Mouse (Mus musculus) stomach, embryonic 15.5 days (tissue): ENCODE measurements around the gene Zfp592. TPM values are rescaled to one million over a fixed set of nuclear protein-coding genes. Genes with fewer than 3 reads are reported as not detected.

Experiments used
- ATAC-seq: fragments of 200-750 bp; cut with Nextera tagmentation; 2 replicates; pipeline ENCODE4 v1.8.0; 2017; ENCODE audit warnings: low read depth, moderate number of reproducible peaks, moderate TSS enrichment; ENCODE audit not compliant: insufficient read depth, low FRiP score
- H3K27ac ChIP-seq: fragments of 300-500 bp; sonication (generic); 2 replicates; pipeline ENCODE4 v1.5.1; 2015; ENCODE audit warnings: mild to moderate bottlenecking, inconsistent platforms
- H3K27me3 ChIP-seq: fragments of 300-500 bp; sonication (generic); replicated peaks from 2 replicates; pipeline ENCODE4 v1.6.1; 2015; ENCODE audit warnings: inconsistent platforms
- H3K36me3 ChIP-seq: fragments of 300-500 bp; sonication (generic); 2 replicates; pipeline ENCODE4 v1.6.1; 2015; ENCODE audit warnings: inconsistent platforms
- H3K4me1 ChIP-seq: fragments of 300-500 bp; sonication (generic); 2 replicates; pipeline ENCODE4 v1.6.1; 2015; ENCODE audit warnings: inconsistent platforms
- H3K4me2 ChIP-seq: fragments of 300-500 bp; sonication (generic); 2 replicates; pipeline ENCODE4 v1.6.1; 2015; ENCODE audit warnings: mild to moderate bottlenecking, inconsistent platforms
- H3K4me3 ChIP-seq: fragments of 300-500 bp; sonication (generic); replicated peaks from 2 replicates; pipeline ENCODE4 v1.5.1; 2015; ENCODE audit warnings: inconsistent platforms
- H3K9ac ChIP-seq: fragments of 300-500 bp; sonication (generic); 2 replicates; pipeline ENCODE4 v1.6.1; 2015; ENCODE audit warnings: inconsistent platforms
- H3K9me3 ChIP-seq: fragments of 300-500 bp; sonication (generic); 2 replicates; pipeline ENCODE4 v1.6.1; 2016; ENCODE audit warnings: inconsistent platforms
- WGBS: fragments of 180-500 bp; shearing (Covaris S2); methylation state at CpG from one replicate; pipeline ENCODE4 v1.1.7; 2015; 5-methylcytosine and 5-hydroxymethylcytosine counted together
- polyA plus RNA-seq: library from polyadenylated mRNA; unstranded; fragments of >200 nt; fragmentation: Nextera tagmentation; extraction: Ambion mirVana; gene quantifications from 2 replicates; pipeline ENCODE4 v1.2.1, GENCODE M21; 2015

The Zfp592 gene
- polyA plus RNA-seq, 1 experiment from 2014 or later: 9.9 TPM

GRCm38 (mm10) chr7:80995266-80996146 lies 2.0 kb downstream of the Zfp592 start:
- H3K9me3 ChIP-seq: no peaks in the 10 kb centered on the region
- H3K9ac ChIP-seq: no peak overlapping the region
- no peaks in the 10 kb centered on the region for H3K27me3 ChIP-seq
- peak overlapping the region; percentile 87; the same call in 1 of the 2 replicates for H3K4me2 ChIP-seq
- H3K27ac ChIP-seq: no peak overlapping the region
- H3K36me3 ChIP-seq: no peaks in the 10 kb centered on the region
- WGBS: 51% methylated on average over 3 of the region's 3 CpGs
- peaks cover 10% of the 10 kb centered on the region; the same call in 1 of the 2 replicates for H3K4me1 ChIP-seq
- no peak overlapping the region for H3K4me3 ChIP-seq
- no peak for ATAC-seq

GRCm38 (mm10) chr7:80997776-80998175 lies 4.3 kb downstream of the Zfp592 start:
- ATAC-seq: no peak
- Histone ChIP-seq H3K4me3 (no peak overlapping the region), H3K9me3 (no peaks in the 10 kb centered on the region), H3K36me3 (no peaks in the 10 kb centered on the region), H3K4me2 (no peak overlapping the region), H3K27me3 (no peaks in the 10 kb centered on the region), H3K4me1 (peaks cover 2% of the 10 kb centered on the region; the same call in 1 of the 2 replicates), H3K9ac (no peak overlapping the region), H3K27ac (no peak overlapping the region)
- WGBS: 41% methylated on average over 6 of the region's 6 CpGs

- Histone ChIP-seq H3K9ac (no peak overlapping the region), H3K4me3 (no peak overlapping the region), H3K9me3 (no peaks in the 10 kb centered on the region), H3K27ac (no peak overlapping the region), H3K4me1 (peaks cover 9% of the 10 kb centered on the region; the same call in 1 of the 2 replicates), H3K27me3 (no peaks in the 10 kb centered on the region), H3K36me3 (0 out of 2 replicates have a peak, but pooled peaks cover 3% of the 10 kb centered on the region), H3K4me2 (no peak overlapping the region)
- 86% methylated on average over 2 of the region's 2 CpGs for WGBS
- ATAC-seq: no peak
Measured at GRCm38 (mm10) chr7:80999536-80999935, 6.1 kb downstream of the Zfp592 start.

- no peak overlapping the region for H3K4me3 ChIP-seq
- H3K4me1 ChIP-seq: 0 out of 2 replicates have a peak, but pooled peaks cover 9% of the 10 kb centered on the region
- 0 out of 2 replicates have a peak, but pooled peaks cover 3% of the 10 kb centered on the region for H3K36me3 ChIP-seq
- ATAC-seq: no peak
- H3K9me3 ChIP-seq: no peaks in the 10 kb centered on the region
- no peaks in the 10 kb centered on the region for H3K27me3 ChIP-seq
- 90% methylated on average over 5 of the region's 5 CpGs for WGBS
- no peak overlapping the region for H3K9ac ChIP-seq
- H3K27ac ChIP-seq: no peak overlapping the region
- no peak overlapping the region for H3K4me2 ChIP-seq
Measured at GRCm38 (mm10) chr7:81001844-81002243, 8.4 kb downstream of the Zfp592 start.

GRCm38 (mm10) chr7:81004556-81005079 lies 11.1 kb downstream of the Zfp592 start:
- Histone ChIP-seq H3K27ac (no peak overlapping the region), H3K9me3 (no peaks in the 10 kb centered on the region), H3K9ac (no peak overlapping the region), H3K36me3 (0 out of 2 replicates have a peak, but pooled peaks cover 3% of the 10 kb centered on the region), H3K27me3 (no peaks in the 10 kb centered on the region), H3K4me1 (0 out of 2 replicates have a peak, but pooled peaks cover 9% of the 10 kb centered on the region), H3K4me2 (no peak overlapping the region), H3K4me3 (no peak overlapping the region)
- ATAC-seq: no peak
- 61% methylated on average over 3 of the region's 3 CpGs for WGBS

GRCm38 (mm10) chr7:81005969-81006368 lies 12.5 kb downstream of the Zfp592 start:
- 0 out of 2 replicates have a peak, but pooled peaks cover 8% of the 10 kb centered on the region for H3K36me3 ChIP-seq
- H3K27me3 ChIP-seq: no peaks in the 10 kb centered on the region
- no peaks in the 10 kb centered on the region for H3K9me3 ChIP-seq
- H3K4me1 ChIP-seq: 0 out of 2 replicates have a peak, but pooled peaks cover 9% of the 10 kb centered on the region
- no peak overlapping the region for H3K9ac ChIP-seq
- no peak overlapping the region for H3K27ac ChIP-seq
- 63% methylated on average over 1 of the region's 1 CpGs for WGBS
- no peak overlapping the region for H3K4me3 ChIP-seq
- ATAC-seq: no peak
- H3K4me2 ChIP-seq: no peak overlapping the region

- 0 out of 2 replicates have a peak, but pooled peaks cover 12% of the 10 kb centered on the region for H3K36me3 ChIP-seq
- no peaks in the 10 kb centered on the region for H3K9me3 ChIP-seq
- H3K4me3 ChIP-seq: no peak overlapping the region
- H3K9ac ChIP-seq: no peak overlapping the region
- WGBS: 66% methylated on average over 3 of the region's 3 CpGs
- no peak overlapping the region for H3K27ac ChIP-seq
- H3K27me3 ChIP-seq: no peaks in the 10 kb centered on the region
- no peak for ATAC-seq
- H3K4me1 ChIP-seq: 0 out of 2 replicates have a peak, but pooled peaks cover 9% of the 10 kb centered on the region
- no peak overlapping the region for H3K4me2 ChIP-seq
Measured at GRCm38 (mm10) chr7:81008285-81008684, 14.8 kb downstream of the Zfp592 start.

GRCm38 (mm10) chr7:81011576-81011975 lies 18.1 kb downstream of the Zfp592 start:
- Histone ChIP-seq H3K4me2 (no peak overlapping the region), H3K36me3 (peaks cover 9% of the 10 kb centered on the region; the same call in 1 of the 2 replicates), H3K4me1 (no peaks in the 10 kb centered on the region), H3K27ac (no peak overlapping the region), H3K27me3 (no peaks in the 10 kb centered on the region), H3K9ac (no peak overlapping the region), H3K9me3 (no peaks in the 10 kb centered on the region), H3K4me3 (no peak overlapping the region)
- WGBS: 91% methylated on average over 3 of the region's 3 CpGs
- ATAC-seq: no peak

- Histone ChIP-seq H3K27ac (no peak overlapping the region), H3K27me3 (no peaks in the 10 kb centered on the region), H3K4me2 (no peak overlapping the region), H3K9me3 (no peaks in the 10 kb centered on the region), H3K9ac (no peak overlapping the region), H3K4me3 (no peak overlapping the region), H3K4me1 (0 out of 2 replicates have a peak, but pooled peaks cover 2% of the 10 kb centered on the region), H3K36me3 (peaks cover 22% of the 10 kb centered on the region)
- 81% methylated on average over 11 of the region's 11 CpGs for WGBS
- ATAC-seq: no peak
Measured at GRCm38 (mm10) chr7:81020307-81020706, 26.8 kb downstream of the Zfp592 start.

GRCm38 (mm10) chr7:81022731-81023130 lies 29.2 kb downstream of the Zfp592 start:
- Histone ChIP-seq H3K36me3 (peaks cover 24% of the 10 kb centered on the region), H3K27ac (no peak overlapping the region), H3K4me2 (no peak overlapping the region), H3K9ac (no peak overlapping the region), H3K27me3 (no peaks in the 10 kb centered on the region), H3K9me3 (no peaks in the 10 kb centered on the region), H3K4me1 (0 out of 2 replicates have a peak, but pooled peaks cover 2% of the 10 kb centered on the region), H3K4me3 (no peak overlapping the region)
- ATAC-seq: no peak

- Histone ChIP-seq H3K36me3 (peaks cover 34% of the 10 kb centered on the region), H3K27ac (no peak overlapping the region), H3K9ac (no peak overlapping the region), H3K27me3 (no peaks in the 10 kb centered on the region), H3K4me3 (no peak overlapping the region), H3K9me3 (no peaks in the 10 kb centered on the region), H3K4me1 (0 out of 2 replicates have a peak, but pooled peaks cover 2% of the 10 kb centered on the region), H3K4me2 (no peak overlapping the region)
- 64% methylated on average over 5 of the region's 5 CpGs for WGBS
- no peak for ATAC-seq
Measured at GRCm38 (mm10) chr7:81024118-81024517, 30.6 kb downstream of the Zfp592 start.

- ATAC-seq: no peak
- no peak overlapping the region for H3K4me2 ChIP-seq
- no peaks in the 10 kb centered on the region for H3K9me3 ChIP-seq
- no peak overlapping the region for H3K9ac ChIP-seq
- H3K4me1 ChIP-seq: 0 out of 2 replicates have a peak, but pooled peaks cover 2% of the 10 kb centered on the region
- WGBS: 95% methylated on average over 9 of the region's 9 CpGs
- no peak overlapping the region for H3K4me3 ChIP-seq
- no peak overlapping the region for H3K27ac ChIP-seq
- peaks cover 39% of the 10 kb centered on the region for H3K36me3 ChIP-seq
- no peaks in the 10 kb centered on the region for H3K27me3 ChIP-seq
Measured at GRCm38 (mm10) chr7:81024651-81025050, 31.2 kb downstream of the Zfp592 start.
